Mouse (Mus musculus) midbrain, embryonic 16.5 days (tissue): Measurements from ENCODE around the gene Tmem238. TPM values are rescaled to one million over a fixed set of nuclear protein-coding genes. Genes with fewer than 3 reads are reported as not detected.

ENCODE experiments used
- ATAC-seq: fragments of 200-750 bp; cut with Nextera tagmentation; 2 replicates; pipeline ENCODE4 v1.8.0; 2017; ENCODE audit warnings: moderate TSS enrichment
- H3K27ac ChIP-seq: fragments of 300-500 bp; sonication (generic); 2 replicates; pipeline ENCODE4 v1.5.1; 2014; ENCODE audit warnings: mild to moderate bottlenecking, low read length, mixed read lengths
- H3K27me3 ChIP-seq: fragments of 300-500 bp; sonication (generic); 2 replicates; pipeline ENCODE4 v1.6.1; 2014; ENCODE audit warnings: low read depth, low read length, mixed read lengths; ENCODE audit not compliant: control insufficient read depth, insufficient read depth
- H3K36me3 ChIP-seq: fragments of 300-500 bp; sonication (generic); 2 replicates; pipeline ENCODE4 v1.6.1; 2014; ENCODE audit warnings: mild to moderate bottlenecking, low read length, moderate library complexity, mixed read lengths; ENCODE audit not compliant: control insufficient read depth, insufficient read depth
- H3K4me1 ChIP-seq: fragments of 300-500 bp; sonication (generic); 2 replicates; pipeline ENCODE4 v1.6.1; 2014; ENCODE audit warnings: mild to moderate bottlenecking, low read length, mixed read lengths; ENCODE audit not compliant: control insufficient read depth, insufficient read depth
- H3K4me2 ChIP-seq: fragments of 300-500 bp; sonication (generic); 2 replicates; pipeline ENCODE4 v1.6.1; 2014; ENCODE audit warnings: mild to moderate bottlenecking, low read length, mixed read lengths
- H3K4me3 ChIP-seq: fragments of 300-500 bp; sonication (generic); 2 replicates; pipeline ENCODE4 v1.5.1; 2014; ENCODE audit warnings: low read depth, mild to moderate bottlenecking, low read length, moderate library complexity, mixed read lengths
- H3K9ac ChIP-seq: fragments of 300-500 bp; sonication (generic); 2 replicates; pipeline ENCODE4 v1.6.1; 2014; ENCODE audit warnings: low read depth, low read length, mixed read lengths
- H3K9me3 ChIP-seq: fragments of 300-500 bp; sonication (generic); replicated peaks from 2 replicates; pipeline ENCODE4 v1.6.1; 2014; ENCODE audit warnings: mild to moderate bottlenecking, low read length, mixed read lengths; ENCODE audit not compliant: control insufficient read depth, poor library complexity, severe bottlenecking
- WGBS: fragments of 180-500 bp; shearing (Covaris S2); extraction: QIAGEN DNeasy Blood & Tissue Kit; methylation state at CpG from one replicate; pipeline ENCODE4 v1.1.7; 2014; 5-methylcytosine and 5-hydroxymethylcytosine counted together
- polyA plus RNA-seq: library from polyadenylated mRNA; unstranded; fragments of >200 nt; fragmentation: Nextera tagmentation; extraction: Ambion mirVana; gene quantifications from 2 replicates; pipeline ENCODE4 v1.2.1, GENCODE M21; 2015

The Tmem238 gene
- polyA plus RNA-seq, 1 experiment from 2014 or later: 6.5 TPM

DNA sequence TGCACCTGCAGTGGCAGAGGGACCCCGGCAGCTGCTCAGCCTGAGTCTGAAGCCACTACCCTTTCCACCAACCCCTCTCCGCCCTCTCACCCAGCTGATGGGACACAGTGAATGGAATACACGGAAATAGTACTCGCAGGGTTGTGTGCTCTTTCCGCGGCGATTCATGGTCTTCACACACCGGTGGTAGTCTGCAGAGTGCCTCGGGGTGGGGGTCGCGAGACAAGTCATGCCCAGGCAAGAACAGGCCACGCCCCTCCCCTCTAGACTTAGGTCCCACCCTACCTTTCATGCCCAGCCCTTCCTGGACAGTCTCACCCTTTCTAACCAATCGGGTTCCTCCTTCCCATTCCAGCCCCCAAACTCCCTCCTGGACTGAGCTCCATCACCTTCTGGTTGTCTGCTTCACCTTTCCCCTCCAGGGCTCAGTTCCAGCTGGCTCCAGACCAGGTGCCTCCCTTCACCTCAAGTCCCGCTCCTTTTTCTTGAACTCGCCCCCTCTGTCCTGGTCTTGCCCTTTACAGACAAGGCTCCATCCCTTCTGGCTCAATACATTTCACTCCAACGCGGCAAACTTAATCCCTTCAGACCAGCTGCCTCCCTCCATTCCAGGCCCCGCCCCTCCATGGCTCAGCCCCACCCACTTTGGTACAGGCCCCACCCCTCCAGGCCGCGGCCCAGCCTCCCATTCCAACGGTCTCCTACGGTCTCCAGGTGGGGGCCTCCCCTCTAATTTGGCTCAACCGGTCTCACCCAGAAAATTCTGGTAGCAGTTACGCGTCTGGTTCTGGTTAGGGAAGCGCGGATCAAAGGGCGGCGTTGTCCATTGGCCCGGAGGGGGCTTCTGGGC is 37.3 kb downstream of the Tmem238 start:
- ATAC-seq: peak; percentile 69
- Histone ChIP-seq H3K9ac (peak overlapping the region; percentile 49), H3K4me3 (peak overlapping the region; percentile 40), H3K4me1 (peaks cover 15% of the 10 kb centered on the region), H3K27me3 (no peaks in the 10 kb centered on the region), H3K9me3 (no peaks in the 10 kb centered on the region), H3K27ac (no peak overlapping the region), H3K4me2 (peak overlapping the region; percentile 73), H3K36me3 (no peaks in the 10 kb centered on the region)
- 2% methylated on average over 30 of the region's 30 CpGs for whole genome bisulfite sequencing

GRCm38 (mm10) chr7:4749169-4749568 is 40.3 kb downstream of the Tmem238 start:
- Histone ChIP-seq H3K4me1 (peaks cover 15% of the 10 kb centered on the region), H3K9ac (no peak overlapping the region), H3K4me3 (no peak overlapping the region), H3K4me2 (no peak overlapping the region), H3K9me3 (no peaks in the 10 kb centered on the region), H3K27ac (no peak overlapping the region), H3K27me3 (no peaks in the 10 kb centered on the region), H3K36me3 (peaks cover 10% of the 10 kb centered on the region)
- no peak for ATAC-seq
- WGBS: 94% methylated on average over 2 of the region's 2 CpGs

- H3K4me2 ChIP-seq: no peak overlapping the region
Measured at GRCm38 (mm10) chr7:4748321-4748720, 41.1 kb downstream of the Tmem238 start.

GRCm38 (mm10) chr7:4747156-4747899 is 42.1 kb downstream of the Tmem238 start:
- no peak overlapping the region for H3K9ac ChIP-seq

More at GRCm38 (mm10) chr7:4748321-4748720, 41.1 kb downstream of the Tmem238 start:
- no peak for ATAC-seq
- Histone ChIP-seq H3K9ac (no peak overlapping the region), H3K9me3 (no peaks in the 10 kb centered on the region), H3K4me3 (no peak overlapping the region), H3K4me1 (peaks cover 14% of the 10 kb centered on the region), H3K27ac (no peak overlapping the region), H3K27me3 (no peaks in the 10 kb centered on the region), H3K36me3 (peaks cover 10% of the 10 kb centered on the region)
- 85% methylated on average over 4 of the region's 4 CpGs for WGBS

GRCm38 (mm10) chr7:4746326-4746980 is 43.0 kb downstream of the Tmem238 start:
- 84% methylated on average over 22 of the region's 22 CpGs for whole genome bisulfite sequencing
- H3K4me2 ChIP-seq: no peak overlapping the region
- peaks cover 10% of the 10 kb centered on the region for H3K36me3 ChIP-seq
- H3K9ac ChIP-seq: 0 out of 2 replicates have a peak overlapping the region, but pooled peaks have one; percentile 20
- no peak overlapping the region for H3K4me3 ChIP-seq
- no peak for ATAC-seq
- no peaks in the 10 kb centered on the region for H3K9me3 ChIP-seq
- H3K27me3 ChIP-seq: no peaks in the 10 kb centered on the region
- H3K27ac ChIP-seq: no peak overlapping the region
- peaks cover 11% of the 10 kb centered on the region for H3K4me1 ChIP-seq

More at GRCm38 (mm10) chr7:4747156-4747899, 42.1 kb downstream of the Tmem238 start:
- no peak overlapping the region for H3K27ac ChIP-seq
- H3K9me3 ChIP-seq: no peaks in the 10 kb centered on the region
- no peak overlapping the region for H3K4me2 ChIP-seq
- ATAC-seq: no peak
- peaks cover 10% of the 10 kb centered on the region for H3K4me1 ChIP-seq
- no peak overlapping the region for H3K4me3 ChIP-seq
- 77% methylated on average over 9 of the region's 9 CpGs for WGBS
- no peaks in the 10 kb centered on the region for H3K27me3 ChIP-seq
- H3K36me3 ChIP-seq: peaks cover 10% of the 10 kb centered on the region

- Histone ChIP-seq H3K27ac (no peak overlapping the region), H3K27me3 (no peaks in the 10 kb centered on the region), H3K4me3 (no peak overlapping the region), H3K4me2 (no peak overlapping the region), H3K9ac (no peak overlapping the region), H3K4me1 (peaks cover 16% of the 10 kb centered on the region), H3K9me3 (no peaks in the 10 kb centered on the region), H3K36me3 (peaks cover 10% of the 10 kb centered on the region)
- no peak for ATAC-seq
- WGBS: 98% methylated on average over 6 of the region's 6 CpGs
Measured at GRCm38 (mm10) chr7:4744886-4745285, 44.6 kb downstream of the Tmem238 start.

DNA sequence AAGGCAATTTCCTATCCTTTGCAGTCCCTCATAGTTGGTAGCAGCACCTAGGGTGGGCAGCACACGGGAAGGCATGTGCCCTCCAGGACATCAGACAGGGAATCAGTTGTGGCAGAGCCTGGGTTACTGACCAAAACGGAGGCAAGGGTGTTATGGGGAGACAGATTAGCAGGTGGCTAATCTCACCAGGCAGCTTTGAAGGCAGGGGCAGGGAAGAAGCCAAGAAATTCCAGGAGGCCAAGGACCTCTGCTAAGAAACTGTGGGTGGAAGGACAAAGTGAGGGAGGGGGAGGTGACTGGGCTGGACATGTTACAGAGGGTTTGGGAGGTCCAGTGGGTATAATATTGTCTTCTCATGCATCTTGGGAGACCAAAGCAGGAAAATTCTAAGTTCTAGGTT is 46.1 kb downstream of the Tmem238 start:
- Histone ChIP-seq H3K27ac (no peak overlapping the region), H3K27me3 (no peaks in the 10 kb centered on the region), H3K9me3 (no peaks in the 10 kb centered on the region), H3K4me1 (peaks cover 25% of the 10 kb centered on the region), H3K4me3 (no peak overlapping the region), H3K4me2 (no peak overlapping the region), H3K9ac (no peak overlapping the region), H3K36me3 (peaks cover 10% of the 10 kb centered on the region)
- no peak for ATAC-seq
- 67% methylated on average over 2 of the region's 2 CpGs for WGBS

GRCm38 (mm10) chr7:4742482-4742819 is 47.0 kb downstream of the Tmem238 start:
- Histone ChIP-seq H3K36me3 (peaks cover 10% of the 10 kb centered on the region), H3K9ac (peak overlapping the region; percentile 47; the same call in 1 of the 2 replicates), H3K4me3 (no peak overlapping the region), H3K4me1 (peaks cover 26% of the 10 kb centered on the region), H3K27ac (no peak overlapping the region), H3K9me3 (no peaks in the 10 kb centered on the region), H3K4me2 (no peak overlapping the region), H3K27me3 (no peaks in the 10 kb centered on the region)
- 88% methylated on average over 6 of the region's 6 CpGs for WGBS
- ATAC-seq: no peak
